In genomic region chr7:132581441-132581840, GRCm38 (mm10) we compare ENCODE assay signal across 30 mouse cellular contexts. TPM values are rescaled to one million over a fixed set of nuclear protein-coding genes. Genes with fewer than 3 reads are reported as not detected.
"Had no signal": no experiment of that assay in that cellular context is flagged by ENCODE, and none has a peak within 500 bp of the region (broad histone marks: within the 10 kb centered on the region; RNA-seq: fewer than 3 reads in every experiment).

No protein-coding gene starts in this region.

- H3K4me3 ChIP-seq: limb, embryonic 12.5 days; limb, embryonic 15.5 days; megakaryocyte, embryonic 14.5 days; midbrain, embryonic 10.5 days; midbrain, embryonic 13.5 days; myocyte; neural tube, embryonic 13.5 days; stomach, embryonic 15.5 days had no signal

- H3K36me3 ChIP-seq: limb, embryonic 12.5 days; limb, embryonic 15.5 days; midbrain, embryonic 10.5 days; midbrain, embryonic 13.5 days; neural tube, embryonic 13.5 days; stomach, embryonic 15.5 days had no signal

- H3K27ac ChIP-seq: limb, embryonic 12.5 days; limb, embryonic 15.5 days; liver, embryonic 14.5 days; midbrain, embryonic 10.5 days; midbrain, embryonic 13.5 days; neural tube, embryonic 13.5 days; stomach, embryonic 15.5 days had no signal

- DNase-seq: kidney, adult 9 months; kidney, postnatal 14 days; kidney, postnatal 4 days; left cerebral cortex, postnatal 4 days; liver, postnatal 0 days; lung, embryonic 14.5 days; lung, postnatal 36 days; right cerebral cortex, postnatal 14 days; right cerebral cortex, postnatal 4 days; spleen, adult 18-20 months; thymus, adult 18-20 months; thymus, postnatal 36 days had no signal

- H3K27me3 ChIP-seq: limb, embryonic 12.5 days; neural tube, embryonic 13.5 days; stomach, embryonic 15.5 days had no signal

RNA-seq across cellular contexts. Expression of gene Nkx1-2, which starts 18.0 kb away (rescaled TPM):
- total RNA-seq: layer of hippocampus, adult 18-20 months; layer of hippocampus, postnatal 14 days; left cerebral cortex, postnatal 14 days; left cerebral cortex, postnatal 4 days; monocyte, adult 5-6 weeks; neutrophil, adult 5-6 weeks had no signal
- polyA plus RNA-seq: kidney, embryonic 16.5 days; limb, embryonic 12.5 days; liver, embryonic 11.5 days; liver, postnatal 0 days; lung, embryonic 14.5 days; lung, postnatal 0 days; myocyte; urinary bladder, adult 2 months had no signal
